Mouse (Mus musculus) kidney, postnatal 4 days (tissue): ENCODE measurements at regions not wholly inside any gene's neighbourhood (a gene's known extent, or its start where the extent isn't known, plus 50 kb on each side); places are given as distances from the start of the nearest gene placed in this dataset.

Experiments used
- DNase-seq, 2 experiments: peaks; one replicate each; pipeline ENCODE4 v3.0.0; 2021; ENCODE audit warnings: mixed read lengths in 2 of 2

- no peak for DNase-seq
Measured at GRCm38 (mm10) chr12:106426631-106427030, 416.6 kb downstream of the Vrk1 start.

GRCm38 (mm10) chr12:106429991-106430390, 420.0 kb downstream of the Vrk1 start:
- DNase-seq, result no peak

- DNase-seq, result no peak
Measured at GRCm38 (mm10) chr12:106445151-106445550, 435.1 kb downstream of the Vrk1 start.

- no peak for DNase-seq
Measured at GRCm38 (mm10) chr12:106445976-106446375, 435.9 kb downstream of the Vrk1 start.

GRCm38 (mm10) chr12:106446876-106447532, 437.0 kb downstream of the Vrk1 start:
- no peak for DNase-seq

GRCm38 (mm10) chr12:106448551-106448950, 438.5 kb downstream of the Vrk1 start:
- no peak for DNase-seq

GRCm38 (mm10) chr12:106453491-106453890, 443.5 kb downstream of the Vrk1 start:
- no peak for DNase-seq

GRCm38 (mm10) chr12:106458215-106458614, 448.2 kb downstream of the Vrk1 start:
- no peak for DNase-seq

GRCm38 (mm10) chr12:106460650-106461049, 450.6 kb downstream of the Vrk1 start:
- no peak for DNase-seq

- DNase-seq, result no peak
Measured at GRCm38 (mm10) chr12:106462281-106462680, 452.3 kb downstream of the Vrk1 start.

GRCm38 (mm10) chr12:106464701-106465100, 454.7 kb downstream of the Vrk1 start:
- no peak for DNase-seq

GRCm38 (mm10) chr12:106468173-106468860, 458.3 kb downstream of the Vrk1 start:
- no peak for DNase-seq

GRCm38 (mm10) chr12:106474501-106475165, 464.6 kb downstream of the Vrk1 start:
- DNase-seq, result peak; percentile 14 to 27

- DNase-seq, result no peak
Measured at GRCm38 (mm10) chr12:106475486-106476050, 465.5 kb downstream of the Vrk1 start.

GRCm38 (mm10) chr12:106477040-106477665, 467.1 kb downstream of the Vrk1 start:
- DNase-seq, result no peak

GRCm38 (mm10) chr12:106477731-106478130, 467.7 kb downstream of the Vrk1 start:
- DNase-seq, result no peak

GRCm38 (mm10) chr12:106478381-106478781, 468.4 kb downstream of the Vrk1 start:
- DNase-seq, result peak; percentile 8 to 15

GRCm38 (mm10) chr12:106479067-106479877, 469.2 kb downstream of the Vrk1 start:
- DNase-seq, result no peak

GRCm38 (mm10) chr12:106479878-106480194, 469.8 kb downstream of the Vrk1 start:
- DNase-seq, result no peak

GRCm38 (mm10) chr12:106480281-106481060, 470.4 kb downstream of the Vrk1 start:
- no peak for DNase-seq

GRCm38 (mm10) chr12:106501622-106502327, 491.7 kb downstream of the Vrk1 start:
- no peak for DNase-seq
